Mouse (Mus musculus): ENCODE data around the gene Exd2.

DNA sequence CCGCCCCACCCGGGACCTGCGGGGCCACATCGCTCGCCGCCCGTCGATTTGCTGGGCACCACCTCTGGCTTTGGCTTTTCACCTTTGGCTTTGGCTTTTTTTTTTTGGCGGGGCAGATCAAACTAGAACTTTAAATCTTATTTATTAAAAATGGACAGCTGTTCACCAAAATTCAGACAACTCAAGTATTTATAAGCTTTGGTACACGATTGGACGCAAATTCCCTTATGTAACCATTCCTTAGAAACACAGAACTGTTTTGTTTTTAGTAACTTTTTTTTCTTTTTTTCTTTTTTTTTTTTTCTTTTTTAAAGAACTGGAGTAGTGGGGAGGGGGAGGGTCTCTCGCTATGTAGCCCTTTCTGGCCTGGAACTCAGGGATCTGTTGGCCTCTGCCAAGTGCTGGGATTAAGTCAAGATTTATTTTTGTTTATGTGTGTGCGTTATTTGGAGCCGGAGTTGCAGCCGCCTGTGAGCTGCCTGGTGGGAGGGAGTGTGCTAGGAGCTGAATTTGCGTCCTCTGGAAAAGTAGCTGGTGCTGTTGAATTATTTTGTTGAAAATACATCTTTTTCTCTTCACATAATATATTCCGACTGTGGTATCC, 873 bp downstream of the Exd2 start:
- TF ChIP-seq CTCF (IDR thresholded peaks at IDR 0.05; ENCODE audit: low read depth): no peak
- TF ChIP-seq EP300 (IDR thresholded peaks at IDR 0.05; ENCODE audit: low read depth): no peak
